Mouse (Mus musculus) kidney, embryonic 15.5 days (tissue): ENCODE data around the gene Syt3. TPM values are rescaled to one million over a fixed set of nuclear protein-coding genes. Genes with fewer than 3 reads are reported as not detected.

Source experiments
- ATAC-seq: fragments of 200-750 bp; cut with Nextera tagmentation; replicated peaks from 2 replicates; pipeline ENCODE4 v1.8.0; 2017; ENCODE audit warnings: moderate TSS enrichment; ENCODE audit not compliant: low FRiP score
- H3K27ac ChIP-seq: fragments of 300-500 bp; sonication (generic); 2 replicates; pipeline ENCODE4 v1.5.1; 2015; ENCODE audit warnings: mild to moderate bottlenecking, inconsistent platforms
- H3K27me3 ChIP-seq: fragments of 300-500 bp; sonication (generic); 2 replicates; pipeline ENCODE4 v1.6.1; 2015; ENCODE audit warnings: inconsistent platforms
- H3K36me3 ChIP-seq: fragments of 300-500 bp; sonication (generic); 2 replicates; pipeline ENCODE4 v1.6.1; 2015; ENCODE audit warnings: inconsistent platforms
- H3K4me1 ChIP-seq: fragments of 300-500 bp; sonication (generic); 2 replicates; pipeline ENCODE4 v1.6.1; 2015; ENCODE audit warnings: inconsistent platforms
- H3K4me2 ChIP-seq: fragments of 300-500 bp; sonication (generic); 2 replicates; pipeline ENCODE4 v1.6.1; 2015; ENCODE audit warnings: moderate library complexity, mild to moderate bottlenecking, inconsistent platforms
- H3K4me3 ChIP-seq: fragments of 300-500 bp; sonication (generic); replicated peaks from 2 replicates; pipeline ENCODE4 v1.5.1; 2015; ENCODE audit warnings: mild to moderate bottlenecking, inconsistent platforms
- H3K9ac ChIP-seq: fragments of 300-500 bp; sonication (generic); 2 replicates; pipeline ENCODE4 v1.6.1; 2015; ENCODE audit warnings: mild to moderate bottlenecking, inconsistent platforms
- H3K9me3 ChIP-seq: fragments of 300-500 bp; sonication (generic); replicated peaks from 2 replicates; pipeline ENCODE4 v1.6.1; 2016; ENCODE audit warnings: inconsistent platforms
- WGBS: fragments of 180-500 bp; shearing (Covaris S2); methylation state at CpG from one replicate; pipeline ENCODE4 v1.1.7; 2015; ENCODE audit warnings: mixed read lengths; 5-methylcytosine and 5-hydroxymethylcytosine counted together
- polyA plus RNA-seq: library from polyadenylated mRNA; unstranded; fragments of >200 nt; fragmentation: Nextera tagmentation; extraction: Ambion mirVana; gene quantifications from 2 replicates; pipeline ENCODE4 v1.2.1, GENCODE M21; 2015

The Syt3 gene
- polyA plus RNA-seq, 1 experiment from 2014 or later = 2.5 TPM

GRCm38 (mm10) chr7:44391831-44392230 lies 7.9 kb downstream of the Syt3 start:
- Histone ChIP-seq H3K27ac (no peak overlapping the region), H3K4me3 (no peak overlapping the region), H3K4me1 (no peaks in the 10 kb centered on the region), H3K9me3 (no peaks in the 10 kb centered on the region), H3K27me3 (peaks cover 14% of the 10 kb centered on the region), H3K4me2 (no peak overlapping the region), H3K36me3 (no peaks in the 10 kb centered on the region), H3K9ac (no peak overlapping the region)
- no peak for ATAC-seq
- WGBS = 81% methylated on average over 4 of the region's 4 CpGs

- Histone ChIP-seq H3K4me3 (no peak overlapping the region), H3K9me3 (no peaks in the 10 kb centered on the region), H3K4me2 (no peak overlapping the region), H3K9ac (no peak overlapping the region), H3K27me3 (peaks cover 9% of the 10 kb centered on the region), H3K27ac (no peak overlapping the region), H3K36me3 (no peaks in the 10 kb centered on the region), H3K4me1 (no peaks in the 10 kb centered on the region)
- WGBS = 82% methylated on average over 14 of the region's 14 CpGs
- no peak for ATAC-seq
Measured at GRCm38 (mm10) chr7:44392341-44392740, 8.4 kb downstream of the Syt3 start.

GRCm38 (mm10) chr7:44393284-44393683 lies 9.4 kb downstream of the Syt3 start:
- ATAC-seq = no peak
- H3K4me3 ChIP-seq = no peak overlapping the region
- H3K27ac ChIP-seq = no peak overlapping the region
- H3K9me3 ChIP-seq = no peaks in the 10 kb centered on the region
- H3K4me1 ChIP-seq = no peaks in the 10 kb centered on the region
- no peaks in the 10 kb centered on the region for H3K36me3 ChIP-seq
- WGBS = 89% methylated on average over 17 of the region's 17 CpGs
- no peaks in the 10 kb centered on the region for H3K27me3 ChIP-seq
- H3K4me2 ChIP-seq = no peak overlapping the region
- H3K9ac ChIP-seq = no peak overlapping the region

- no peaks in the 10 kb centered on the region for H3K9me3 ChIP-seq
- H3K4me1 ChIP-seq = no peaks in the 10 kb centered on the region
- peaks cover 14% of the 10 kb centered on the region for H3K27me3 ChIP-seq
- no peaks in the 10 kb centered on the region for H3K36me3 ChIP-seq
- WGBS = 10% methylated on average over 3 of the region's 3 CpGs
- no peak overlapping the region for H3K4me3 ChIP-seq
- H3K27ac ChIP-seq = no peak overlapping the region
- H3K4me2 ChIP-seq = no peak overlapping the region
- H3K9ac ChIP-seq = no peak overlapping the region
- ATAC-seq = peak; percentile 79
Measured at GRCm38 (mm10) chr7:44398570-44398969, 14.7 kb downstream of the Syt3 start.

- ATAC-seq = no peak
- no peak overlapping the region for H3K27ac ChIP-seq
- 81% methylated on average over 6 of the region's 6 CpGs for WGBS
Measured at GRCm38 (mm10) chr7:44401673-44402072, 17.8 kb downstream of the Syt3 start.

GRCm38 (mm10) chr7:44405346-44406014 lies 21.6 kb downstream of the Syt3 start:
- no peak overlapping the region for H3K9ac ChIP-seq
- H3K4me3 ChIP-seq = peak overlapping the region; percentile 42
- ATAC-seq = peak; percentile 96
- H3K4me1 ChIP-seq = peaks cover 3% of the 10 kb centered on the region; the same call in 1 of the 2 replicates
- peak overlapping the region; percentile 74 for H3K27ac ChIP-seq
- WGBS = 2% methylated on average over 27 of the region's 27 CpGs
- H3K4me2 ChIP-seq = peak overlapping the region; percentile 64
- peaks cover 20% of the 10 kb centered on the region for H3K27me3 ChIP-seq
- no peaks in the 10 kb centered on the region for H3K9me3 ChIP-seq
- H3K36me3 ChIP-seq = no peaks in the 10 kb centered on the region

More at GRCm38 (mm10) chr7:44401673-44402072, 17.8 kb downstream of the Syt3 start:
- Histone ChIP-seq H3K9ac (no peak overlapping the region), H3K4me2 (no peak overlapping the region), H3K4me1 (peaks cover 3% of the 10 kb centered on the region; the same call in 1 of the 2 replicates), H3K4me3 (no peak overlapping the region), H3K36me3 (no peaks in the 10 kb centered on the region), H3K9me3 (no peaks in the 10 kb centered on the region), H3K27me3 (peaks cover 21% of the 10 kb centered on the region)

GRCm38 (mm10) chr7:44406015-44406355 lies 22.1 kb downstream of the Syt3 start:
- WGBS = 1% methylated on average over 5 of the region's 5 CpGs
- H3K4me2 ChIP-seq = peak overlapping the region; percentile 64
- ATAC-seq = no peak; the same call in 1 of the 2 replicates
- H3K36me3 ChIP-seq = no peaks in the 10 kb centered on the region
- no peak overlapping the region for H3K4me3 ChIP-seq
- H3K27ac ChIP-seq = no peak overlapping the region
- H3K27me3 ChIP-seq = peaks cover 20% of the 10 kb centered on the region
- H3K9ac ChIP-seq = no peak overlapping the region
- no peaks in the 10 kb centered on the region for H3K9me3 ChIP-seq
- peaks cover 3% of the 10 kb centered on the region; the same call in 1 of the 2 replicates for H3K4me1 ChIP-seq

GRCm38 (mm10) chr7:44411144-44411543 lies 27.2 kb downstream of the Syt3 start:
- no peak overlapping the region for H3K4me2 ChIP-seq
- H3K36me3 ChIP-seq = no peaks in the 10 kb centered on the region
- no peaks in the 10 kb centered on the region for H3K9me3 ChIP-seq
- no peak overlapping the region for H3K9ac ChIP-seq
- peaks cover 6% of the 10 kb centered on the region for H3K27me3 ChIP-seq
- H3K27ac ChIP-seq = no peak overlapping the region
- WGBS = 85% methylated on average over 4 of the region's 4 CpGs
- no peaks in the 10 kb centered on the region for H3K4me1 ChIP-seq
- no peak overlapping the region for H3K4me3 ChIP-seq
- ATAC-seq = no peak

- Histone ChIP-seq H3K4me2 (no peak overlapping the region), H3K9ac (no peak overlapping the region), H3K4me1 (no peaks in the 10 kb centered on the region), H3K36me3 (no peaks in the 10 kb centered on the region), H3K4me3 (no peak overlapping the region), H3K9me3 (no peaks in the 10 kb centered on the region), H3K27me3 (no peaks in the 10 kb centered on the region), H3K27ac (no peak overlapping the region)
- no peak for ATAC-seq
- WGBS = 79% methylated on average over 6 of the region's 6 CpGs
Measured at GRCm38 (mm10) chr7:44413307-44413706, 29.4 kb downstream of the Syt3 start.

GRCm38 (mm10) chr7:44427666-44428065 lies 43.8 kb downstream of the Syt3 start:
- ATAC-seq = no peak
- peaks cover 21% of the 10 kb centered on the region for H3K4me1 ChIP-seq
- no peak overlapping the region for H3K27ac ChIP-seq
- H3K9ac ChIP-seq = no peak overlapping the region
- H3K4me3 ChIP-seq = peak overlapping the region; percentile 50
- no peaks in the 10 kb centered on the region for H3K9me3 ChIP-seq
- peak overlapping the region; percentile 79 for H3K4me2 ChIP-seq
- H3K27me3 ChIP-seq = peaks cover 66% of the 10 kb centered on the region
- WGBS = 10% methylated on average over 8 of the region's 8 CpGs
- H3K36me3 ChIP-seq = no peaks in the 10 kb centered on the region

GRCm38 (mm10) chr7:44428171-44428950 lies 44.5 kb downstream of the Syt3 start:
- peaks cover 21% of the 10 kb centered on the region for H3K4me1 ChIP-seq
- H3K4me3 ChIP-seq = peak overlapping the region; percentile 50
- H3K9me3 ChIP-seq = no peaks in the 10 kb centered on the region
- peak overlapping the region; percentile 79 for H3K4me2 ChIP-seq
- H3K36me3 ChIP-seq = no peaks in the 10 kb centered on the region
- peak overlapping the region; percentile 37; the same call in 1 of the 2 replicates for H3K9ac ChIP-seq
- H3K27ac ChIP-seq = no peak overlapping the region
- WGBS = 2% methylated on average over 17 of the region's 38 CpGs
- ATAC-seq = no peak
- H3K27me3 ChIP-seq = peaks cover 69% of the 10 kb centered on the region

- Histone ChIP-seq H3K4me2 (peak within 1 kb of the TSS; percentile 79), H3K9me3 (no peaks in the 10 kb centered on the region), H3K9ac (peak within 1 kb of the TSS; percentile 37; the same call in 1 of the 2 replicates), H3K4me1 (peaks cover 21% of the 10 kb centered on the region), H3K36me3 (no peaks in the 10 kb centered on the region), H3K27ac (no peak within 1 kb of the TSS), H3K27me3 (peaks cover 76% of the 10 kb centered on the region), H3K4me3 (peak within 1 kb of the TSS; percentile 50)
- WGBS = 1% methylated on average over 44 of the region's 69 CpGs
- 0 out of 2 replicates have a peak, but pooled peaks have one; percentile 26 for ATAC-seq
Measured at GRCm38 (mm10) chr7:44428968-44429521, 45.1 kb downstream of the Syt3 start, which contains the start of gene Lrrc4b. TSS of gene Lrrc4b (plus strand) at chr7:44429018.
